Mouse (Mus musculus): ENCODE results near the gene Sdc3.

DNA sequence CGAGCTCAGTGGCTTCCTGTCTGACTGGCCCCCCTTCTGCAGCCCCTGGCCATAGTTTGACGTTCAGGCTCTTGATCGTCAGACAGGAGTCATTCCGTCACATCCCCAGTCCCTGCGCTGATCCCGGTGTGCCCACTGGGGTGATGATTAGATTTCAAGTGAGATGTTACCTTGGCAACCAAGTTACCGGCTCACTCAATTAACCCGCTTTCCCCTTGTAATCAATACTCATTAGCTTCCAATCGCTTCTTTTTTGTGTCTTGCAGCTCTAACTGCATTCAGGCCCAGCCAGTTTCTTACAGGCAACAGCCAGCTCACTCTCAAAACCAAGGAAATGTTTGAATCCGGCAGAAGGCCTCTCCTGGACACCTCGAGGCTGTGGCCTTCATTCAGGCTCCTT is 80.1 kb downstream of the Sdc3 start:
- TF ChIP-seq CTCF (IDR thresholded peaks at IDR 0.05; ENCODE audit: extremely low read depth, insufficient read length, insufficient replicate concordance, low read depth, low read length): no peak
- TF ChIP-seq POLR2A (IDR thresholded peaks at IDR 0.05; ENCODE audit: low read depth, low read length): no peak
